Mouse (Mus musculus) CH12.LX (cell line): ENCODE data around the gene Pabpn1l. TPM values are rescaled to one million over a fixed set of nuclear protein-coding genes. Genes with fewer than 3 reads are reported as not detected.

Experiments used
- DNase-seq: peaks from one replicate; pipeline ENCODE4 v3.0.0-alpha.2; 2013; ENCODE audit errors: extremely low read depth
- H3K27ac ChIP-seq: 2 replicates; pipeline ENCODE4 v1.5.1; 2012; ENCODE audit warnings: low read depth, mild to moderate bottlenecking, control low read depth, moderate library complexity; ENCODE audit not compliant: insufficient read depth
- H3K27me3 ChIP-seq: replicated peaks from 2 replicates; pipeline ENCODE3; 2012; ENCODE audit warnings: inconsistent platforms
- H3K36me3 ChIP-seq, 2 experiments: replicated peaks in 1 of 2; 2 replicates each; pipeline versions ENCODE3 to v1.6.1; 2012; ENCODE audit warnings: inconsistent platforms in 1 of 2, low read length in 1 of 2, mild to moderate bottlenecking in 1 of 2, mixed read lengths in 1 of 2, moderate library complexity in 1 of 2; ENCODE audit not compliant: control insufficient read depth in 1 of 2, insufficient read depth in 1 of 2
- H3K4me1 ChIP-seq, 2 experiments: 2 replicates each; pipeline ENCODE4 v1.6.1; 2012; ENCODE audit warnings: inconsistent platforms in 1 of 2, moderate library complexity in 1 of 2; ENCODE audit not compliant: insufficient read depth in 2 of 2, control insufficient read depth in 1 of 2
- H3K4me2 ChIP-seq: 2 replicates; pipeline ENCODE4 v1.6.1; 2012; ENCODE audit warnings: low read depth, mild to moderate bottlenecking, control low read depth; ENCODE audit not compliant: poor library complexity, insufficient read depth, severe bottlenecking
- H3K4me3 ChIP-seq, 3 experiments: fragments of 150-350 bp in 1 of 3; sonication (generic) in 1 of 3; replicated peaks in 1 of 3; 2 replicates each; pipeline versions ENCODE3 to v1.5.1; 2011 to 2012; ENCODE audit warnings: low read depth in 2 of 3, low read length in 2 of 3, mild to moderate bottlenecking in 2 of 3, moderate library complexity in 2 of 3, control low read depth in 1 of 3, improper control_type of control experiment in 1 of 3, inconsistent platforms in 1 of 3, mixed read lengths in 1 of 3; ENCODE audit not compliant: poor library complexity in 1 of 3
- H3K79me2 ChIP-seq: replicated peaks from 2 replicates; pipeline ENCODE4 v1.6.1; 2012; ENCODE audit warnings: mild to moderate bottlenecking, moderate library complexity; ENCODE audit not compliant: control insufficient read depth, poor library complexity, insufficient read depth, severe bottlenecking; ENCODE audit errors: extremely low read depth
- H3K9ac ChIP-seq: 2 replicates; pipeline ENCODE4 v1.6.1; 2012; ENCODE audit warnings: low read depth, mild to moderate bottlenecking, control low read depth, moderate library complexity; ENCODE audit not compliant: insufficient read depth
- H3K9me3 ChIP-seq: replicated peaks from 2 replicates; pipeline ENCODE3; 2012; ENCODE audit warnings: low read length, inconsistent platforms, mixed read lengths
- CHD2 ChIP-seq: IDR thresholded peaks from 2 replicates; pipeline ENCODE4 v1.6.1; 2011; ENCODE audit warnings: low read length, improper control_type of control experiment
- CTCF ChIP-seq, 2 experiments: IDR thresholded peaks in 1 of 2; conservative IDR thresholded peaks in 1 of 2; 2 replicates each; pipeline ENCODE4 v1.5.1; 2011 to 2012; ENCODE audit warnings: low read depth in 2 of 2, low read length in 2 of 2, improper control_type of control experiment in 1 of 2, inconsistent platforms in 1 of 2, mild to moderate bottlenecking in 1 of 2, moderate library complexity in 1 of 2
- ELF1 ChIP-seq: IDR thresholded peaks from 2 replicates; pipeline ENCODE4 v1.6.1; 2014; ENCODE audit warnings: low read depth, mild to moderate bottlenecking, inconsistent platforms, low read length, improper control_type of control experiment
- EP300 ChIP-seq: IDR thresholded peaks from 2 replicates; pipeline ENCODE4 v1.6.1; 2011; ENCODE audit warnings: low read length, improper control_type of control experiment
- ETS1 ChIP-seq: conservative IDR thresholded peaks from 2 replicates; pipeline ENCODE4 v1.6.1; 2012; ENCODE audit warnings: low read depth, mild to moderate bottlenecking, inconsistent platforms, low read length, improper control_type of control experiment, moderate library complexity
- HCFC1 ChIP-seq: IDR thresholded peaks from 2 replicates; pipeline ENCODE4 v1.6.1; 2012; ENCODE audit warnings: low read depth, mild to moderate bottlenecking, inconsistent platforms, low read length, improper control_type of control experiment
- JUN ChIP-seq: IDR thresholded peaks from 2 replicates; pipeline ENCODE4 v1.6.1; 2011; ENCODE audit warnings: low read depth, mild to moderate bottlenecking, low read length, improper control_type of control experiment, moderate library complexity; ENCODE audit not compliant: insufficient read depth
- KAT2A ChIP-seq: IDR thresholded peaks from 2 replicates; pipeline ENCODE4 v1.6.1; 2012; ENCODE audit warnings: low read length, improper control_type of control experiment, inconsistent platforms; ENCODE audit not compliant: insufficient replicate concordance
- MAFK ChIP-seq: IDR thresholded peaks from 2 replicates; pipeline ENCODE4 v1.6.1; 2011; ENCODE audit warnings: low read length, improper control_type of control experiment; ENCODE audit not compliant: insufficient replicate concordance
- MAX ChIP-seq: IDR thresholded peaks from 2 replicates; pipeline ENCODE4 v1.6.1; 2011; ENCODE audit warnings: low read length, improper control_type of control experiment
- MAZ ChIP-seq: IDR thresholded peaks from 2 replicates; pipeline ENCODE4 v1.6.1; 2012; ENCODE audit warnings: low read depth, mild to moderate bottlenecking, inconsistent platforms, low read length, improper control_type of control experiment, moderate library complexity
- MXI1 ChIP-seq: IDR thresholded peaks from 2 replicates; pipeline ENCODE4 v1.6.1; 2011; ENCODE audit warnings: mild to moderate bottlenecking, low read depth, low read length, improper control_type of control experiment
- MYC ChIP-seq: IDR thresholded peaks from 2 replicates; pipeline ENCODE4 v1.6.1; 2011; ENCODE audit warnings: low read depth, mild to moderate bottlenecking, improper control_type of control experiment, low read length
- NELFE ChIP-seq: IDR thresholded peaks from 2 replicates; pipeline ENCODE4 v1.6.1; 2011; ENCODE audit warnings: low read depth, low read length, improper control_type of control experiment
- NRF1 ChIP-seq: IDR thresholded peaks from 2 replicates; pipeline ENCODE4 v1.6.1; 2014; ENCODE audit warnings: low read depth, mild to moderate bottlenecking, inconsistent platforms, low read length, improper control_type of control experiment, moderate library complexity
- PAX5 ChIP-seq: IDR thresholded peaks from 2 replicates; pipeline ENCODE4 v1.6.1; 2012; ENCODE audit warnings: low read length, inconsistent platforms, mixed read lengths
- POLR2A ChIP-seq: IDR thresholded peaks from 2 replicates; pipeline ENCODE4 v1.6.1; 2011; ENCODE audit warnings: low read depth, mild to moderate bottlenecking, improper control_type of control experiment, low read length
- POLR2AphosphoS2 ChIP-seq: IDR thresholded peaks from 2 replicates; pipeline ENCODE4 v1.6.1; 2011; ENCODE audit warnings: low read depth, low read length, improper control_type of control experiment
- RAD21 ChIP-seq: IDR thresholded peaks from 2 replicates; pipeline ENCODE4 v1.6.1; 2011; ENCODE audit warnings: low read depth, mild to moderate bottlenecking, low read length, improper control_type of control experiment, moderate library complexity
- SIN3A ChIP-seq: IDR thresholded peaks from 2 replicates; pipeline ENCODE4 v1.6.1; 2012; ENCODE audit warnings: low read length, improper control_type of control experiment, inconsistent platforms
- SMC3 ChIP-seq: IDR thresholded peaks from 2 replicates; pipeline ENCODE4 v1.6.1; 2011; ENCODE audit warnings: low read depth, low read length, improper control_type of control experiment
- TBP ChIP-seq: conservative IDR thresholded peaks from 2 replicates; pipeline ENCODE4 v1.6.1; 2011; ENCODE audit warnings: low read depth, low read length, improper control_type of control experiment
- TCF12 ChIP-seq: IDR thresholded peaks from 2 replicates; pipeline ENCODE4 v1.6.1; 2014; ENCODE audit warnings: low read depth, mild to moderate bottlenecking, inconsistent platforms, low read length, improper control_type of control experiment
- USF1 ChIP-seq: IDR thresholded peaks from 2 replicates; pipeline ENCODE4 v1.6.1; 2014; ENCODE audit warnings: low read depth, mild to moderate bottlenecking, inconsistent platforms, low read length, improper control_type of control experiment
- USF2 ChIP-seq: conservative IDR thresholded peaks from 2 replicates; pipeline ENCODE4 v1.6.1; 2011; ENCODE audit warnings: low read depth, low read length, improper control_type of control experiment
- ZC3H11A ChIP-seq: IDR thresholded peaks from 2 replicates; pipeline ENCODE4 v1.6.1; 2012; ENCODE audit warnings: low read depth, mild to moderate bottlenecking, inconsistent platforms, low read length, improper control_type of control experiment
- ZNF384 ChIP-seq: IDR thresholded peaks from 2 replicates; pipeline ENCODE4 v1.6.1; 2012; ENCODE audit warnings: low read depth, low read length, improper control_type of control experiment, inconsistent platforms
- dilution Hi-C: fragments of 300-500 bp; cut with MboI; formaldehyde crosslinking; loops from 2 replicates; pipeline ENCODE4 v1.14.3; 2020; ENCODE audit warnings: low sequenced_read_pairs; ENCODE audit not compliant: extremely low pct_unique_long_range_greater_than_20kb, extremely low pct_ligation_motif_present
- in situ Hi-C: fragments of 300-500 bp; cut with MboI; formaldehyde crosslinking; loops from 3 replicates; pipeline ENCODE4 v1.14.3; 2019; ENCODE audit warnings: low sequenced_read_pairs, low pct_ligation_motif_present, low pct_unique_long_range_greater_than_20kb, mixed read lengths
- polyA plus RNA-seq: library from polyadenylated mRNA; unstranded; fragments of >175 nt; gene quantifications from 2 replicates; pipeline ENCODE4 v1.2.1, GENCODE M21; 2012; ENCODE audit warnings: low read depth; ENCODE audit not compliant: insufficient read length
- total RNA-seq, 2 experiments: library from RNA; depleted of rRNA; stranded (reverse); fragments of 300-350 nt in 1 of 2; fragments of >200 nt in 1 of 2; gene quantifications; 2 replicates each; pipeline ENCODE4 v1.2.3; 2012 to 2014

The Pabpn1l gene
- total and polyA plus RNA-seq, 3 experiments = not detected

GRCm38 (mm10) chr8:122574264-122574663, 48.3 kb downstream of the Pabpn1l start:
- TF ChIP-seq KAT2A = no peak
- TF ChIP-seq HCFC1 = no peak
- no peak for TF ChIP-seq JUN
- no peak for TF ChIP-seq MXI1
- no peak for TF ChIP-seq POLR2A
- no peak for TF ChIP-seq MAZ
- TF ChIP-seq EP300 = no peak
- no peak for TF ChIP-seq PAX5
- no peak for TF ChIP-seq ETS1
- TF ChIP-seq POLR2AphosphoS2 = no peak
- TF ChIP-seq MYC = no peak
- TF ChIP-seq MAFK = no peak
- no peak for TF ChIP-seq NRF1
- no peak for TF ChIP-seq USF2
- TF ChIP-seq RAD21 = no peak
- no peak for TF ChIP-seq TBP
- no peak for TF ChIP-seq SMC3
- no peak for TF ChIP-seq ELF1
- no peak for TF ChIP-seq CTCF (conservative IDR thresholded peaks at IDR 0.05 in 1 of 2, IDR thresholded peaks at IDR 0.05 in 1 of 2; ENCODE audit: low read depth in 2 of 2, low read length in 2 of 2)
- H3K4me2 ChIP-seq = no peak overlapping the region
- no peaks in the 10 kb centered on the region for H3K27me3 ChIP-seq
- H3K9me3 ChIP-seq = no peaks in the 10 kb centered on the region
- H3K4me1 ChIP-seq = peaks cover 16 to 49% of the 10 kb centered on the region in 2 experiments
- in situ Hi-C loops (no loop called here), dilution Hi-C loops (no loop called here)
- DNase-seq = no peak
- H3K4me3 ChIP-seq = peak overlapping the region in 1 of 3 experiments; percentile 89
- H3K9ac ChIP-seq = no peak overlapping the region
- H3K27ac ChIP-seq = peak overlapping the region; percentile 29; the same call in 1 of the 2 replicates
- H3K79me2 ChIP-seq = peaks cover 23% of the 10 kb centered on the region
- peaks cover 44 to 78% of the 10 kb centered on the region in 2 experiments for H3K36me3 ChIP-seq

- no peak overlapping the region for H3K4me2 ChIP-seq
- H3K9me3 ChIP-seq = no peaks in the 10 kb centered on the region
- peaks cover 20 to 52% of the 10 kb centered on the region in 2 experiments for H3K4me1 ChIP-seq
- H3K27me3 ChIP-seq = no peaks in the 10 kb centered on the region
- H3K9ac ChIP-seq = no peak overlapping the region
- H3K27ac ChIP-seq = no peak overlapping the region
- H3K4me3 ChIP-seq = no peak overlapping the region
- in situ Hi-C loops = no loop called here
- no peak for DNase-seq
- H3K79me2 ChIP-seq = peaks cover 30% of the 10 kb centered on the region
- TF ChIP-seq ZNF384 = peak; percentile 29; the same call in 1 of the 2 replicates
- no peak for TF ChIP-seq PAX5
- TF ChIP-seq CHD2 = peak; percentile 30; the same call in 1 of the 2 replicates
- TF ChIP-seq ELF1 = no peak
- no peak for TF ChIP-seq JUN
- no peak; the same call in 1 of the 2 replicates for TF ChIP-seq POLR2A
- no peak for TF ChIP-seq NELFE
- TF ChIP-seq MAX = no peak
- TF ChIP-seq NRF1 = no peak
- no peak for TF ChIP-seq SIN3A
- TF ChIP-seq USF1 = no peak
- no peak for TF ChIP-seq ZC3H11A
- TF ChIP-seq MAFK = no peak
- TF ChIP-seq TCF12 = no peak
- TF ChIP-seq MYC = no peak
- TF ChIP-seq HCFC1 = no peak
- peaks cover 45 to 77% of the 10 kb centered on the region in 2 experiments for H3K36me3 ChIP-seq
- dilution Hi-C loops = no loop called here
These were observed 49.0 kb downstream of the Pabpn1l start for GRCm38 (mm10) chr8:122573577-122573976.
